Mouse (Mus musculus): ENCODE data around the gene Kpna6. TPM values are rescaled to one million over a fixed set of nuclear protein-coding genes. Genes with fewer than 3 reads are reported as not detected.
"Not testable (repeated sequence)": the region's sequence is repeated elsewhere in the genome, so short reads cannot be mapped to it uniquely, and the experiment has no call there.

Gene Kpna6
- polyA plus RNA-seq (2016; fragmentation: Nextera tagmentation; extraction: Ambion mirVana): 10.0 and 10.3 TPM in 2 replicates

GRCm38 (mm10) chr4:129672083-129672877 is at the start of gene Kpna6:
TSS of gene Kpna6 (minus strand) at chr4:129672767.
- H3K9me3 ChIP-seq (replicated peaks): no peaks in the 10 kb centered on the region
- H3K27ac ChIP-seq: peak within 1 kb of the TSS; percentile 90
- H3K36me3 ChIP-seq: peaks cover 26% of the 10 kb centered on the region
- H3K4me3 ChIP-seq: peak within 1 kb of the TSS; percentile 82
- H3K4me1 ChIP-seq: peaks cover 32% of the 10 kb centered on the region
- H3K4me2 ChIP-seq: peak within 1 kb of the TSS; percentile 72
- WGBS (ENCODE audit: insufficient replicate concordance): under 1% methylated on average over 65 of the region's 65 CpGs
- peak within 1 kb of the TSS; percentile 92 for H3K9ac ChIP-seq
- no peaks in the 10 kb centered on the region for H3K27me3 ChIP-seq (replicated peaks)
- ATAC-seq: peak; percentile 79

- peaks cover 86% of the 10 kb centered on the region for H3K36me3 ChIP-seq
- H3K27me3 ChIP-seq (replicated peaks): no peaks in the 10 kb centered on the region
- H3K4me3 ChIP-seq: no peak overlapping the region
- H3K4me2 ChIP-seq: no peak overlapping the region
- H3K9me3 ChIP-seq (replicated peaks): no peaks in the 10 kb centered on the region
- no peak overlapping the region for H3K9ac ChIP-seq
- H3K27ac ChIP-seq: no peak overlapping the region
- 90% methylated on average over 9 of the region's 9 CpGs for WGBS (ENCODE audit: insufficient replicate concordance)
- no peak for ATAC-seq
- no peaks in the 10 kb centered on the region for H3K4me1 ChIP-seq
Measured at GRCm38 (mm10) chr4:129716310-129716709, 43.7 kb upstream of the Kpna6 start.

- no peak overlapping the region for H3K4me2 ChIP-seq
- no peak for ATAC-seq
- 84% methylated on average over 8 of the region's 8 CpGs for WGBS (ENCODE audit: insufficient replicate concordance)
- no peaks in the 10 kb centered on the region for H3K9me3 ChIP-seq (replicated peaks)
- H3K36me3 ChIP-seq: peaks cover 98% of the 10 kb centered on the region
- H3K27me3 ChIP-seq (replicated peaks): no peaks in the 10 kb centered on the region
- H3K4me1 ChIP-seq: no peaks in the 10 kb centered on the region
- no peak overlapping the region for H3K9ac ChIP-seq
- H3K4me3 ChIP-seq: no peak overlapping the region
- no peak overlapping the region for H3K27ac ChIP-seq
Measured at GRCm38 (mm10) chr4:129709486-129710129, 37.0 kb upstream of the Kpna6 start.

- Histone ChIP-seq H3K27me3 (replicated peaks) (no peaks in the 10 kb centered on the region), H3K27ac (no peak overlapping the region), H3K4me2 (no peak overlapping the region), H3K4me3 (no peak overlapping the region), H3K36me3 (peaks cover 94% of the 10 kb centered on the region), H3K9ac (no peak overlapping the region), H3K9me3 (replicated peaks) (no peaks in the 10 kb centered on the region), H3K4me1 (peaks cover 3% of the 10 kb centered on the region; the same call in 1 of the 2 replicates)
- WGBS (ENCODE audit: insufficient replicate concordance): 77% methylated on average over 3 of the region's 3 CpGs
- no peak for ATAC-seq
Measured at GRCm38 (mm10) chr4:129706750-129707149, 34.2 kb upstream of the Kpna6 start.

- peaks cover 14% of the 10 kb centered on the region for H3K4me1 ChIP-seq
- ATAC-seq: peak; percentile 25; the same call in 1 of the 2 replicates
- H3K27me3 ChIP-seq (replicated peaks): no peaks in the 10 kb centered on the region
- no peak overlapping the region for H3K4me3 ChIP-seq
- H3K4me2 ChIP-seq: no peak overlapping the region
- H3K9me3 ChIP-seq (replicated peaks): no peaks in the 10 kb centered on the region
- H3K9ac ChIP-seq: no peak overlapping the region
- no peak overlapping the region for H3K27ac ChIP-seq
- H3K36me3 ChIP-seq: peaks cover 51% of the 10 kb centered on the region
- WGBS (ENCODE audit: insufficient replicate concordance): 62% methylated on average over 11 of the region's 11 CpGs
Measured at GRCm38 (mm10) chr4:129702454-129702853, 29.9 kb upstream of the Kpna6 start.

- Histone ChIP-seq H3K36me3 (peaks cover 45% of the 10 kb centered on the region), H3K27ac (no peak overlapping the region), H3K9me3 (replicated peaks) (no peaks in the 10 kb centered on the region), H3K4me1 (peaks cover 21% of the 10 kb centered on the region), H3K9ac (no peak overlapping the region), H3K4me2 (peak overlapping the region; percentile 55), H3K4me3 (peak overlapping the region; percentile 18), H3K27me3 (replicated peaks) (no peaks in the 10 kb centered on the region)
- 45% methylated on average over 17 of the region's 17 CpGs for WGBS (ENCODE audit: insufficient replicate concordance)
- ATAC-seq: 0 out of 2 replicates have a peak, but pooled peaks have one; percentile 41
Measured at GRCm38 (mm10) chr4:129701503-129702377, 29.2 kb upstream of the Kpna6 start.

- not testable (repeated sequence) for H3K27me3 ChIP-seq (replicated peaks); H3K4me2 ChIP-seq; H3K4me3 ChIP-seq; ATAC-seq; H3K27ac ChIP-seq; H3K9me3 ChIP-seq (replicated peaks); H3K9ac ChIP-seq
- WGBS (ENCODE audit: insufficient replicate concordance): 84% methylated on average over 6 of the region's 6 CpGs
- Histone ChIP-seq H3K4me1 (peaks cover 27% of the 10 kb centered on the region), H3K36me3 (peaks cover 34% of the 10 kb centered on the region)
Measured at GRCm38 (mm10) chr4:129700661-129701060, 28.1 kb upstream of the Kpna6 start.

GRCm38 (mm10) chr4:129700216-129700615 is 27.6 kb upstream of the Kpna6 start:
- Histone ChIP-seq H3K4me1 (peaks cover 31% of the 10 kb centered on the region), H3K4me3 (no peak overlapping the region), H3K27me3 (replicated peaks) (no peaks in the 10 kb centered on the region), H3K27ac (no peak overlapping the region), H3K36me3 (peaks cover 30% of the 10 kb centered on the region), H3K4me2 (no peak overlapping the region), H3K9me3 (replicated peaks) (no peaks in the 10 kb centered on the region), H3K9ac (no peak overlapping the region)
- ATAC-seq: no peak
- WGBS (ENCODE audit: insufficient replicate concordance): 85% methylated on average over 1 of the region's 1 CpGs

- H3K9ac ChIP-seq: peak overlapping the region; percentile 80
- 69% methylated on average over 7 of the region's 7 CpGs for WGBS (ENCODE audit: insufficient replicate concordance)
- no peak for ATAC-seq
- H3K9me3 ChIP-seq (replicated peaks): no peaks in the 10 kb centered on the region
- H3K27ac ChIP-seq: peak overlapping the region; percentile 80
- H3K4me1 ChIP-seq: peaks cover 35% of the 10 kb centered on the region
- H3K36me3 ChIP-seq: peaks cover 21% of the 10 kb centered on the region
- peak overlapping the region; percentile 87 for H3K4me3 ChIP-seq
- H3K27me3 ChIP-seq (replicated peaks): no peaks in the 10 kb centered on the region
- H3K4me2 ChIP-seq: peak overlapping the region; percentile 93
Measured at GRCm38 (mm10) chr4:129697191-129697590, 24.6 kb upstream of the Kpna6 start.

- Histone ChIP-seq H3K27ac (peak within 1 kb of the TSS; percentile 80), H3K4me3 (peak within 1 kb of the TSS; percentile 87), H3K27me3 (replicated peaks) (no peaks in the 10 kb centered on the region), H3K36me3 (peaks cover 29% of the 10 kb centered on the region), H3K9me3 (replicated peaks) (no peaks in the 10 kb centered on the region), H3K9ac (peak within 1 kb of the TSS; percentile 80), H3K4me2 (peak within 1 kb of the TSS; percentile 93), H3K4me1 (peaks cover 28% of the 10 kb centered on the region)
- WGBS (ENCODE audit: insufficient replicate concordance): under 1% methylated on average over 54 of the region's 57 CpGs
- peak; percentile 89 for ATAC-seq
Measured at GRCm38 (mm10) chr4:129696158-129696985, 23.8 kb upstream of the Kpna6 start, which contains the start of gene Tmem39b. TSS of gene Tmem39b (minus strand) at chr4:129696838.

GRCm38 (mm10) chr4:129695815-129696157 is 23.2 kb upstream of the Kpna6 start:
- H3K4me2 ChIP-seq: peak overlapping the region; percentile 93
- peak overlapping the region; percentile 80 for H3K27ac ChIP-seq
- no peaks in the 10 kb centered on the region for H3K27me3 ChIP-seq (replicated peaks)
- ATAC-seq: 0 out of 2 replicates have a peak, but pooled peaks have one; percentile 1
- peaks cover 35% of the 10 kb centered on the region for H3K36me3 ChIP-seq
- peak overlapping the region; percentile 80 for H3K9ac ChIP-seq
- peaks cover 27% of the 10 kb centered on the region for H3K4me1 ChIP-seq
- WGBS (ENCODE audit: insufficient replicate concordance): 13% methylated on average over 6 of the region's 6 CpGs
- H3K4me3 ChIP-seq: peak overlapping the region; percentile 87
- H3K9me3 ChIP-seq (replicated peaks): no peaks in the 10 kb centered on the region

All from liver, embryonic 12.5 days (tissue).